Mouse (Mus musculus): Measurements from ENCODE around the gene D030056L22Rik. TPM values are rescaled to one million over a fixed set of nuclear protein-coding genes. Genes with fewer than 3 reads are reported as not detected.
A peak's percentile ranks its signal among the peaks of the same experiment; 100 is the strongest.

Gene D030056L22Rik
- polyA plus RNA-seq, 1 experiment from 2014 or later, result 49.6 TPM

DNA sequence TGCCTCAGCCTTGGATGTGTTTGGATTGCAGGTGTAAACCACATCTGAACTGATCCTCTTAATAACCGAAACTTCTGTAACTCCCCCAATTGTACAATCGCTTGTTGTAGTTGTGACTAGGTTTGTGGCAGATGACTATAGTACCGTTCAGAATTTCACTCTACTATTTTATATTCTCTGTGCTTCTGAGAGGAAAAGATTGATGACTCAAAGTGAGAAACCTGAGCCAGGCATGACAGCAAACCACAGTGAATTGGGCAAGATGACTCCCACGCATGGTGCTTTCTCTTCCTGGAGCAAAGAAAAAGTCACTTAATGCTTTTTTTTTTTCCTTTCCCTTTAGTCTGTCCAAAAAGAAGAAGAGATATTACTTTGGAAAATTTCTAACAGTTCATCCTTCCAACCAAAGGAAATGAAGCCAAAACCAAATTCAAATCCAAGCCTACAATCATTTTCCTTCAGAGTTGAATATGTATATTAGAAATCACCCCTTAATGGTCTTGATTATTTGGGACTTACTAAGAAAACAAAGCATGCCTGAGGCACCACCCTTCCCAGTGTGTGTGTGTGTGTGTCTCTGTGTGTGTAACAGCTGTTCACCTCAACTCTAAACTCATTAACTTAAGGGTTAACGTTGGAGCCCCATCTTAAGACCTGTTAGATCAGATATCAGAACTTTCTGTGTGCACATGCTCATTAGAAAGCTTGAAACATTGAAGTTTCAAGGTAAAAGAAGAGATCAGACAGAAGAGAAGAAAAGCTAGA lies 33.8 kb downstream of the D030056L22Rik start:
- no peak overlapping the region for H3K4me3 ChIP-seq
- no peaks in the 10 kb centered on the region for H3K9me3 ChIP-seq (replicated peaks)
- no peak for DNase-seq (ENCODE audit: low spot score)
- peaks cover 24% of the 10 kb centered on the region for H3K27me3 ChIP-seq (ENCODE audit: low read depth, poor library complexity, severe bottlenecking)
- no peaks in the 10 kb centered on the region for H3K36me3 ChIP-seq
- H3K4me1 ChIP-seq, result peaks cover 9% of the 10 kb centered on the region
- H3K27ac ChIP-seq (replicated peaks), result no peak overlapping the region
- 91% methylated on average over 5 of the region's 5 CpGs for WGBS

DNA sequence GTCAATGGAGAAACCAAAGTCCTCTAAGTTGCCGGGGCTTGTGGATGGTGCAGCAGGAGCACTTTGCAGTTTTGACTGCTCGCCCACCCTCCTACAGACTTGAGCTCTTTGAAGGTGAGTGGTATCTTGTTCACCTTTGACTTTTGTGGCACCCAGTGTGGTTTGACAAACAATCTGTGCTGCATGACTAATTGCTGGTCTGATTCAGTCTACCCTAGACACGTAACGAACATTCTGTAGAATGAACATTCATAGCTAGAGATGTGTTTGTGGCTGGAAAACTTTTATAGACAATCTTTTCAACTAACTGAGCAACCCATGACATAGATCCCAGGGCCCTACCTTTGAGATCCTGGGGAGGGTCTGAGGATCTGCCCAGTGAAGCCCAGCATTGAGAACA lies 34.4 kb downstream of the D030056L22Rik start:
- WGBS, result 88% methylated on average over 4 of the region's 4 CpGs
- H3K27ac ChIP-seq (replicated peaks), result no peak overlapping the region
- no peaks in the 10 kb centered on the region for H3K36me3 ChIP-seq
- H3K4me1 ChIP-seq, result peaks cover 9% of the 10 kb centered on the region
- DNase-seq (ENCODE audit: low spot score), result no peak
- no peaks in the 10 kb centered on the region for H3K9me3 ChIP-seq (replicated peaks)
- peaks cover 24% of the 10 kb centered on the region for H3K27me3 ChIP-seq (ENCODE audit: low read depth, poor library complexity, severe bottlenecking)
- H3K4me3 ChIP-seq, result no peak overlapping the region

DNA sequence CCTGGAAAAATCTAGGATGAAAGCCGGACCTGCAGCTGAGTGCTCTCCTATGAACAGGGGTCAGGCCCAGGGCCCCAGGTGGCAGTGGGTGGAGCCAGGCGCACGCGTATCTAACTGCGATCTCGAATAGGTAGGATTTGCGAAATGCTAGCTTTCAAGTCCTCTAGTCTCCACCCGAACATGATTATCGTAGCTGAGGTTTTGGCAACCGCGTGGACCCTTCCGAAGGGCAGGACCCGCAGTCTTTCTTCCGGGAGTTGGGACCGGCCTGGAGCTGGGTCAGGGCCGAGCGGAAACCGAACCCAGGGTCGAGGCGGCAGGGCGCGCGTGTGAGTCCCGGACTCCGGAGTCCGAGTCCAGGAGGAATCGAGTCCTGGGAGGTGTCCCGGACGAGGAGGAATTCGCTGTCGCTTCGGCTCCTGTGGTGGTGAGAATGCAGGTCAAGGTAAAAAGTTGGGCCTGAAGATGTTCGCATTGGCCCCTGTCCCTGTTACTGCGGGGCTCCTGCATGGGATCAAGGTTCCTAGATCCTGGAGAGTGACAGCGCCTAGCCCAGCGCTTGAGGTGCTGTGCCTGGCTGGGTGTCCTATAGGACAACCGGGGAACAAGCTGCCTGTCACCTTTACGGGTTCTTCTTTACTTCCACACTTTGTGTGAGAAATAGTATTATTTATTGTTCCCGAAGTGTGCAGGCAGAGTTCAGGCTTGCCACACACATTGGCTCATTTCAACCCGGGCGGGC lies 36.8 kb downstream of the D030056L22Rik start, which contains the start of gene Trpm6:
Trpm6 (plus strand) TSS at position 386 of the 742 bp plus-strand sequence.
- peak; percentile 46 for DNase-seq (ENCODE audit: low spot score)
- H3K27ac ChIP-seq (replicated peaks), result peak within 1 kb of the TSS; percentile 42; the same call in 1 of the 2 replicates
- peaks cover 24% of the 10 kb centered on the region for H3K27me3 ChIP-seq (ENCODE audit: low read depth, poor library complexity, severe bottlenecking)

DNA sequence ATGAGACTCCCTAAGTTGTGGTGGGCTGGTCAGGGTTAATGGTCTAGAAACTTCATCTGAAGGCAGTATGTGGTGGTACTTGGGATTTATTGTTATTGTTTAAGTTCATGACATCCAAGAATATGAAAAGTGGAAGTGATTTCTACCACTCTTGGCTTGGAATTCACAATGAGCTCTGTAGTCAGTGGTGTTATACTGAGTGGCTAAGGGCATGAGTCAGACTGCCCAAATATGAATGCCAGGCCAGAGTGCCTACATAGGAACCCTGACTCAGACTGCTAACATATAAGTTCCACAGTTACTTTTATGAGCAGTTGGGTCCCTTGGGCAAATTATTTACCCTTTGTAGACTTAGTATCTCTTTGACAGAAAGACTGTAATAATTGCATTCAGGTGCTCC lies 44.2 kb downstream of the D030056L22Rik start:
- no peaks in the 10 kb centered on the region for H3K27me3 ChIP-seq (ENCODE audit: low read depth, poor library complexity, severe bottlenecking)
- no peaks in the 10 kb centered on the region for H3K9me3 ChIP-seq (replicated peaks)
- H3K36me3 ChIP-seq, result no peaks in the 10 kb centered on the region
- no peak for DNase-seq (ENCODE audit: low spot score)
- peaks cover 15% of the 10 kb centered on the region for H3K4me1 ChIP-seq
- no peak overlapping the region for H3K27ac ChIP-seq (replicated peaks)
- H3K4me3 ChIP-seq, result no peak overlapping the region

More for the DNA sequence above, 36.8 kb downstream of the D030056L22Rik start, which contains the start of gene Trpm6:
- Histone ChIP-seq H3K4me1 (peaks cover 9% of the 10 kb centered on the region), H3K36me3 (no peaks in the 10 kb centered on the region), H3K9me3 (replicated peaks) (no peaks in the 10 kb centered on the region), H3K4me3 (peak within 1 kb of the TSS; percentile 56)
- WGBS, result 6% methylated on average over 41 of the region's 41 CpGs

DNA sequence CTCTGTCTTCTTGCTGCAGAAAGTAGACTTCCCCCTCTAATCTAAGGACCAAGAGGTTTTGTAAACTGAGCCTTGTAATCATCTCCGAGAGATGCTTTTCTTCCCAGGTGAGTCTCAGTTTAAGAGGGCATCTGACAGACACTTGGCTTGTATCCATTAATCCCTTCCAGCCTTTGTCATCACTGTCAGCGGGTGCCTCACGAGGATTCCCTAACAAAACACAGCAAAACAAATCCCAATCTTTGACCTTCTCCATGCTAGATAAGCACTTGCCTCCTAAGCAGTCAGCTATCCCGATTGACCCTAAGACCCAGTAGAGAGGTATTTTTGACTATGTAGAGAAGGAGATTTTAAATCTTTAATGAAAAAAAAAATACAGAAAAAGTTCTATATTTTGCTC lies 44.7 kb downstream of the D030056L22Rik start:
- no peaks in the 10 kb centered on the region for H3K27me3 ChIP-seq (ENCODE audit: low read depth, poor library complexity, severe bottlenecking)
- H3K4me3 ChIP-seq, result no peak overlapping the region
- H3K4me1 ChIP-seq, result peaks cover 15% of the 10 kb centered on the region
- no peaks in the 10 kb centered on the region for H3K36me3 ChIP-seq
- H3K27ac ChIP-seq (replicated peaks), result no peak overlapping the region
- no peaks in the 10 kb centered on the region for H3K9me3 ChIP-seq (replicated peaks)
- WGBS, result 42% methylated on average over 4 of the region's 4 CpGs
- no peak for DNase-seq (ENCODE audit: low spot score)

DNA sequence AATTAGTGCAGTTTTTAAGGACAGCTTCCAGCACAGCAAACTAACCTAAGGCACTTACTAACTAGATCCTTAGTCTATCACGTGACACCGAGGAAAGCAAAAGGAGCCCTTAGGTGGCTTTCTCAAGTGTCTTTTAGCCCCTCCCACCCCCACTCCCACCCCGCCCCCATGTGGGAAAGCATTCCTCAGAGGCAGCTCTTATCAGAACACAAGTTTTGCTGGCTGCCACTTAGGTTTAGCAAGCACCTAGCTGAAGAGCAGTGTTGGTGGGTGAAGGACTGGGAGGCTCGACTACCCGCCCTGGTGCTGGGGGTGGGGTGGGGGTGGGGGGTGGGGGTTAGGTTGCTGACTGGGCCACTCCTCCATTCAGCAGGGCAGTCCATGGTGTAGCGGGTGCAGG lies 45.3 kb downstream of the D030056L22Rik start:
- 30% methylated on average over 6 of the region's 6 CpGs for WGBS
- Histone ChIP-seq H3K9me3 (replicated peaks) (no peaks in the 10 kb centered on the region), H3K36me3 (no peaks in the 10 kb centered on the region), H3K27ac (replicated peaks) (peak overlapping the region; percentile 4; the same call in 1 of the 2 replicates), H3K4me1 (peaks cover 15% of the 10 kb centered on the region), H3K4me3 (no peak overlapping the region), H3K27me3 (ENCODE audit: low read depth, poor library complexity, severe bottlenecking) (no peaks in the 10 kb centered on the region)
- peak; percentile 33 for DNase-seq (ENCODE audit: low spot score)

DNA sequence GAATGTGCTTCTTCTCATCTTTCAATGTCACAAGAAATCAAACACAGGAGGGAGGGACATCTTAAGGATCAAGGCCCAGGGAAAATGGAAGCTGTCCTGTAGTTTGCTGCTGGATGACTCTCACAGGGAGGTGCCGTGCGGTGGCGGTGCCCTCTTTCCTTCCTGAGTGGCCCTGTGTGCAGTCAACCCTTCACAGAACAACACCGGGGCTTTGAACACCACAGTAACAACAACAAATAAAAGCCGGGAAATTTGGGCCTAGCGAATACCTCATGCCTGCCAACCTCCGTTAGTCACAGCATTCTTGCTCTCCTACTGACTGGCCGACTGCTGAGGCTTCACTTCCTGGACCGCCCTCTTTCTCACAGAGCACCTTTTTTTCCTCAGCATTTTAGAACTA lies 45.9 kb downstream of the D030056L22Rik start:
- Histone ChIP-seq H3K27ac (replicated peaks) (peak overlapping the region; percentile 58; the same call in 1 of the 2 replicates), H3K36me3 (no peaks in the 10 kb centered on the region), H3K4me1 (peaks cover 15% of the 10 kb centered on the region), H3K27me3 (ENCODE audit: low read depth, poor library complexity, severe bottlenecking) (no peaks in the 10 kb centered on the region), H3K9me3 (replicated peaks) (no peaks in the 10 kb centered on the region), H3K4me3 (no peak overlapping the region)
- WGBS, result 26% methylated on average over 9 of the region's 9 CpGs
- DNase-seq (ENCODE audit: low spot score), result peak; percentile 51

DNA sequence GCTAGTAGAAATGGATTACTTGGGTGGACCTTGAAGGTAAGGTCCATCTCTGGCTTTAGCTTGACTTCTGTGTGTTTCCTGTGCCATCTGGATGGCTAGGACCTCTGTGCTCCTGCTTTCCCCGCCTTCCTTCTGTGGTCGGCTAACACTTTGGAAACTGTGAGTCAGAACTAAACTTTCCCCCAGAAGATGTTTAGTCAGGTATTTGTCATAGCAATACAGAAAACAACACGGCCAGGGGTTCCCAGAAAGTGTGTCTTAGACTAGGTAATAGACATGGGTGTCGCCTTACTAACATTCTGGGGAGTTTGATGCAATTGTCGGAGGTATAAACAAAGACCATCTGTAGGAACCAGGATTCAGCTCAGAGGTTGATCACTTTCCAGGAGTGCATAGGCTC lies 53.4 kb downstream of the D030056L22Rik start:
- no peaks in the 10 kb centered on the region for H3K27me3 ChIP-seq (ENCODE audit: low read depth, poor library complexity, severe bottlenecking)
- no peak for DNase-seq (ENCODE audit: low spot score)
- no peaks in the 10 kb centered on the region for H3K4me1 ChIP-seq
- H3K36me3 ChIP-seq, result no peaks in the 10 kb centered on the region
- 83% methylated on average over 5 of the region's 5 CpGs for WGBS
- H3K27ac ChIP-seq (replicated peaks), result no peak overlapping the region
- H3K4me3 ChIP-seq, result no peak overlapping the region
- H3K9me3 ChIP-seq (replicated peaks), result no peaks in the 10 kb centered on the region

Other genes starting within 250 kb of the D030056L22Rik start
- 47.9 and 49.7 TPM in 2 replicates for gene Ostf1, start 81.4 kb upstream of the D030056L22Rik start, polyA plus RNA-seq (2016; fragmentation: Nextera tagmentation; extraction: Ambion mirVana)
- 6.6 and 7.2 TPM in 2 replicates for gene Nmrk1, start 81.2 kb upstream of the D030056L22Rik start, polyA plus RNA-seq (2016; fragmentation: Nextera tagmentation; extraction: Ambion mirVana)
- gene Carnmt1, start 42.4 kb upstream of the D030056L22Rik start, polyA plus RNA-seq (2016; fragmentation: Nextera tagmentation; extraction: Ambion mirVana), result 24.0 and 26.8 TPM in 2 replicates
- 0.38 and 0.67 TPM in 2 replicates for gene Trpm6, start 36.8 kb downstream of the D030056L22Rik start, polyA plus RNA-seq (2016; fragmentation: Nextera tagmentation; extraction: Ambion mirVana)